Mouse (Mus musculus): ENCODE measurements at regions not wholly inside any gene's neighbourhood (a gene's known extent, or its start where the extent isn't known, plus 50 kb on each side); places are given as distances from the start of the nearest gene placed in this dataset.

DNA sequence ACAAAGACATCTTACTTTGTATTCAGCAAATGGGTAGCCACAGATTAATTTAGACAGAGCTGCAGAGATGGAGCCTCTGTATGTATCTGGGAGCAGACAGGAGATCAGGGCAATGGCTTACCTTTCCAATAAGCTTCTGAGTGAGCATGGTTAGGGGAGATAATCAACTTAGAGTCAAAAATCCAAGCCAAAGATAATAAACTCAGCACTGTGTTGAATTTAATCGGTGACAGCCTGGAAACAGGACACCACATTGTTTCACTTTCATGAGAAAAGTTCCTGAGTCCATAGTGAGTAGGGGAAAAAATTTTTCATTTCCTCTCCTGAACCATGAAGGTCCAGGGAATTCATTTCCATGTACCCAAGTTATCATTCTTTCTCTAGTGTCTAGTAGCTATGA lies 70.7 kb upstream of the Arsj start:
- no peak for DNase-seq (ENCODE audit: extremely low spot score)

DNA sequence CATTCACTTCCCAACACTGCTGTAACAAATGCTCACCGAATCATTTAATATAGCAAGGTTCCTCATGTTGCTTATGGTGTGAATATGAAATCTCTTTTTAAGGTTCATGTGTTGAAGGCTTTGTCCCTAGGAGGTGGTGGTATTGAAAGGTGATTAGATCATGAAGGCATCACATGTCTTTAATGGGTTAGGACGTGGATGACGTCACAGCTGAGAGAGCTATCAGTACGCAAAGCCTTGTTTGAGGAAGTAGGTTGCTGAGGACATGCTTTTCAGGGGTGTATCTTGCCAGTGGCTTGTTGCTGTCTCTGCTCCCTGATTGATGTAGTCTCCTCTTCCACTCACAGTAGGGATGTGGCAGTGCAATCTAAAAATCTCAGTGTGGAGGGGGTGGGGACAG lies 69.8 kb upstream of the Arsj start:
- no peak for DNase-seq (ENCODE audit: extremely low spot score)

DNA sequence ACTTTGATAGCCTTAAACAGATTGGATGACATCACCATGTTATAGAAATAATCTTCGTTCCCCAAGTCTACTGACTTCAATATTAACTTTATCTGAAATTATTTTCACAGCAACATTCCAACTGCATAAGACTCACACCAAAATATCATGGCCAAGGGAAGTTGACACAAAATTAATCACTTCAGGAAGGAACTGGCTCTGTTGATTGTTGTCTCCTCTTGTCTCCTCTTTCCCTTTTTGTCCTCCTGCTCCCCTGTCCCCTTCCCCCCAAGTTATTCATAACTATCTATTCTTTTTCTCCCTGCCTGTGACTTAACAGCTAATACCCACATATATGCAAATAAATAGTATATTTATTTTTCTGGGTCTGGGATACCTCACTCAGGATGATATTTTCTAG lies 67.6 kb upstream of the Arsj start:
- no peak for DNase-seq (ENCODE audit: extremely low spot score)

DNA sequence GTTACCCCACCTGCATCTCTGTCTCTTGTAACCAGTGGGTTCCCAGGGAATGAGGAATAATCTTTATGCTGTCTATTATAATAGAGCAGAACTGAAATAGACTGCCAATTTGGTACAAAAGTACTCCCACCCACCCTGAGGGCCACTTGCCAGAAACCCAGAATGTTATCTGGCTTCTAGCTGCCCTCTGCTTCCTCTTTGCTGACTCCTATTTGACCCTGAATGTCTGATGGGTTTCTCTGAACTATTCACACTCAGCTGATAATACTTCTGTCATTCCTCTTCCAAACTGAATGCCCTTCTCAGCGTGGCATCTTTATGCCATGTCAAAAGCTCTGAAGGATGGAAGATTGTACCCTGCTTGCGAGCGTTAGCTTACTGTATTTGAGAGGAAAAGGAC lies 64.2 kb upstream of the Arsj start:
- DNase-seq (ENCODE audit: extremely low spot score) = no peak

DNA sequence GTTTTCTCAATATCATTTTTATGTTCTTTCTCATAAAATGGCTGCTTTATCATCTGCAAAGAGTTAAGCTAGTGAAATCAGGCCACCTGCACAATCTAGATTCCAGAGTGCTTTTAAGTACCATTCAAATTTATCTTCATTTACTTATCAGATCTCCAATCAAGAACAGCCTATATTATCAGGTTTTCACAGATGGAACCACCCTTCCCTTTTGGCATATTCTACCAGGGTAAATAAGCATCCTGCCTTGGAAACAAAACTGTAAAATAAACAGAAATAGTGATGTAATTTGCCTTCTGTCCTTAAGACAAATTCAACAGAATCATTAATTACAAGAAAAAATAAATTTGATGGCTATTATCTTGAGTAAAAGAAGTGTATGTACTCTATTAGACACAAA lies 55.2 kb upstream of the Arsj start:
- DNase-seq (ENCODE audit: extremely low spot score) = no peak

Measured in embryo, embryonic 9.5 days (tissue).